Mouse (Mus musculus): ENCODE results near the gene Tent4a.

- TF ChIP-seq POLR2A (IDR thresholded peaks at IDR 0.05; ENCODE audit: borderline replicate concordance, insufficient read depth, low read length) (no peak), CTCF (IDR thresholded peaks at IDR 0.05; ENCODE audit: borderline replicate concordance, insufficient read depth, low read depth, low read length) (no peak)
Observed at GRCm38 (mm10) chr13:69550831-69551230, 16.4 kb upstream of the Tent4a start.

Data from cerebellum, adult 2 months (tissue).